Mouse (Mus musculus) lung, adult 2 months (tissue): ENCODE data around the gene Sec31b. TPM values are rescaled to one million over a fixed set of nuclear protein-coding genes. Genes with fewer than 3 reads are reported as not detected.

Experiments
- DNase-seq: peaks from one replicate; pipeline ENCODE4 v3.0.0; 2022
- H3K4me1 ChIP-seq: fragments of 200-500 bp; 2 replicates; pipeline ENCODE4 v1.6.1; 2011; ENCODE audit warnings: low read length; ENCODE audit not compliant: control insufficient read depth, insufficient read depth
- H3K4me3 ChIP-seq: fragments of 200-500 bp; replicated peaks from 2 replicates; pipeline ENCODE3; 2011; ENCODE audit warnings: low read depth, mild to moderate bottlenecking, control low read depth, low read length; ENCODE audit errors: extremely low read depth
- CTCF ChIP-seq: fragments of 200-500 bp; IDR thresholded peaks from 2 replicates; pipeline ENCODE4 v1.5.1; 2011; ENCODE audit warnings: mild to moderate bottlenecking, low read length, control low read depth; ENCODE audit not compliant: insufficient read depth
- POLR2A ChIP-seq: fragments of 200-500 bp; IDR thresholded peaks from 2 replicates; pipeline ENCODE4 v1.6.1; 2011; ENCODE audit warnings: low read depth, mild to moderate bottlenecking, control low read depth, low read length, borderline replicate concordance; ENCODE audit errors: extremely low read depth
- WGBS: fragments of 180-500 bp; shearing (Covaris S2); methylation state at CpG from one replicate; pipeline ENCODE4 v1.1.7; 2018; 5-methylcytosine and 5-hydroxymethylcytosine counted together
- polyA plus RNA-seq: library from polyadenylated mRNA; depleted of rRNA; stranded (reverse); fragments of >200 nt; gene quantifications from 2 replicates; pipeline ENCODE4 v1.2.3, GENCODE M21; 2012

The Sec31b gene
- polyA plus RNA-seq, 1 experiment: 3.6 TPM

DNA sequence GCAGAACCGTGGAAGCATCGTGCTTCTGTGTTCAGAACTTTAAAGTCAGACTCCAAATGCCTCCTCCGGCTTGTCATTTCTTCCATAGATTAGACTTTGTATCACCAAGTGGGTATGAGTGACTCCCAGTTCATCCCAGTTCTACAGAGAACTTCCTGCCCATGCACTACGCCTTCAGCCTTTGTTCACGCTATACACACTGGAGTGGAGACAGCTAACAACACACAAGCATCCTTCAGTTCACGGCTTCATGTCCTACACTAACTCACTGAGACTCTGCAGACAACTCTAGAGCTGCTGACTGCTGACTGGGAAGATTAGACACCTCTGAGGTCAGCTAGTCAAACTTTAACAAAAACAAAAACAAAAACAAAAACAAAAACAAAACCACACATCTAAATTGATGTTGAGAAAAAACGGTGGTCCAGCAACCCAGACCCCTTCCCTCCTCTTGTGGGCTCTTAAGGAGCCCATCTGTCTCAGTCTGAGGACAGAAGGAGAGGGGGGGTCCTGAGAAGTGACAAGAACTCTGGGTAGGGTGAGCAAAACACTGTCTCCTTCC lies 31.7 kb downstream of the Sec31b start:
- Histone ChIP-seq H3K4me3 (no peak overlapping the region), H3K4me1 (peaks cover 2% of the 10 kb centered on the region; the same call in 1 of the 2 replicates)
- WGBS: 43% methylated on average over 7 of the region's 7 CpGs
- TF ChIP-seq POLR2A: no peak
- DNase-seq: no peak

DNA sequence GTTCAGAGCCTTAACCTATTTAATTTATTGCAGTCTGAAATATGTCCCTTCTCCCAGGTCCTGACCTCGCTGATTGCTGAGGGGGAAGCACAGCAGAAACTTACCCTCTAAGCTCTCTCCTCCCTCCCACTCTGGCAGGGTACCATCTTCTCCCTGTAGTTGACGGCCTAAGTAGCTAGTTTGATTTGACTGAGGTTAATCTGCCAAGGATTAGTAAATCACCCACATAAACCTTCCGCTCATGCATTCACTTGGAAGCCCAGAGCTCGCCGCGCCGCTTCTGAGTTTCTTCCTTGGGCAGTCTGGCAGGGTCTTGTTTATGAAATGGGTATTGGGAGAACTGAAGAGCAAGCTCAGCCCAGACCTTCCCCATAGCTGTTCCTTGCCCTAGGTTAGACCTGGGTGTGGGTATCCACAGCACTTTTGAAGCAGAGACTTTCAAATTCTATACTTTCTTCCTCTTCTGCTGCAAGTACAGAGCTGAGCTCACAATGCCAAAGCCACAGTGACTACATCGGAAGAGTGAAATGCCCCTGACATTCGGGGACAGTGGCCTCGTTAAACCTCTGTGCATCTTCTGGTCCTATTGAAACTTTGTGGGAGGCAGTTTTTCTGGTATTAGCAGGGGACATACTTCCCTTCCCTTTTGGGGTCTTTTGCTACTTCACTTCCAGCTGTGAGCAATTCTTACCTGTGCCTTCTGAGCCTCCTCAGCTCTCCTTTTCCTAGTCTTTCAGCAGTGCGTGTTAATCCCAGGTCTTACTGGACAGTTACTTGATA lies 32.4 kb downstream of the Sec31b start:
- Histone ChIP-seq H3K4me3 (no peak overlapping the region), H3K4me1 (peaks cover 2% of the 10 kb centered on the region; the same call in 1 of the 2 replicates)
- TF ChIP-seq CTCF (no peak), POLR2A (no peak)
- WGBS: 45% methylated on average over 11 of the region's 11 CpGs
- DNase-seq: no peak

GRCm38 (mm10) chr19:44512601-44513000 lies 33.1 kb downstream of the Sec31b start:
- Histone ChIP-seq H3K4me3 (no peak overlapping the region), H3K4me1 (peaks cover 2% of the 10 kb centered on the region; the same call in 1 of the 2 replicates)
- DNase-seq: no peak
- 60% methylated on average over 5 of the region's 5 CpGs for WGBS
- TF ChIP-seq CTCF (no peak), POLR2A (no peak)

DNA sequence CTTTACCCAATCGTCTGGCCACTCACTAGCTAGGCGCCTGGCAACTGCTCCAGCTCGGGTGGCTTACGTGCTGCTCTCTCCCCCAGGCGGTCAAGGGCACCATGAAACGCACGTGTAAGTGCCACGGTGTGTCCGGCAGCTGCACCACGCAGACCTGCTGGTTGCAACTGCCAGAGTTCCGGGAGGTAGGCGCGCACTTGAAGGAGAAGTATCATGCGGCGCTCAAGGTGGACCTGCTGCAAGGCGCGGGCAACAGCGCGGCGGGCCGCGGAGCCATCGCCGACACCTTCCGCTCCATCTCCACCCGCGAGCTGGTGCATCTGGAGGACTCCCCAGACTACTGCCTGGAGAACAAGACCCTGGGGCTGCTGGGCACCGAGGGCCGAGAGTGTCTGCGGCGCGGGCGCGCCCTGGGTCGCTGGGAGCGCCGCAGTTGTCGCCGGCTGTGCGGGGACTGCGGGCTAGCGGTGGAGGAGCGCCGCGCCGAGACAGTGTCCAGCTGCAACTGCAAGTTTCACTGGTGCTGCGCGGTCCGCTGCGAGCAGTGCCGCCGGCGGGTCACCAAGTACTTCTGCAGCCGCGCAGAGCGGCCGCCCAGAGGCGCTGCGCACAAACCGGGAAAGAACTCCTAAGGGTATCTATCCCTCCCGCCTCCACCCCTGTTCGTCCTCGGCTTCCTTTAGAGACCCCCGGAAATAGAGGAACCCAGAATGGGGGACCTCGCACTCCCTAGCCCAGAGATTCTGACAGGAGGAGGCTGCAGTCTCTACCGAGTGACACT lies 34.0 kb downstream of the Sec31b start:
- no peak for TF ChIP-seq POLR2A
- TF ChIP-seq CTCF: no peak
- H3K4me3 ChIP-seq: no peak overlapping the region
- WGBS: 3% methylated on average over 66 of the region's 66 CpGs
- peaks cover 2% of the 10 kb centered on the region; the same call in 1 of the 2 replicates for H3K4me1 ChIP-seq
- no peak for DNase-seq

DNA sequence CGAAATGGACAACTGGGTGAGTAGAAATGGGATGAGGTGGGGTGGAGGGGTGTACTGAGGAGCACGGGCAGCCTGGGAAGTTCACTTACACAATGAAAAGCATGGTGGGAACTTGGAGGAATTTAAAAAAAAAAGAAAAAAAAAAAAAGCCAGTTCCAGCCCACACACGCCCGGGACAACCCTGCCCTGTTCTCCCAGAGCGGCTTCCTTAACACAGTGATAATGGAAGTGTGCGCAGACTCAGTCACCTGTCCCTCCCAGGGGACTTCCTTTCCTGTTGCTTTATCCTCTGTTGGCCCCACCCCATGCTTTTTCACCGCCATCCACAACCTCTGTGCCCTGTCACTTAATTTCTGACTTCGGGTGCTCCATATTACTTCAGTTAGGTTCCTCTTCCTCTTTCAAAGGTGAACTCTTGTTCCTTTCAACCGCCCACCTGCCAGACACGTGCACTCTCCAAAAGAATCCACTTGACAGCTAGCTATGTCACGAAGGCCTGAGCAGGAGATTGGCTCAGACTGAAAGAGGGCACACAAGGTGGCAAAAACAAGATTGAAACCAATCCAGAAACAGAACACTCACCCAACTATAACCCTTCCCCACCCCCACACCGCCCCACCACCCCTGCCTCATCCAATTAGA lies 35.0 kb downstream of the Sec31b start:
- no peak for TF ChIP-seq POLR2A
- peaks cover 2% of the 10 kb centered on the region; the same call in 1 of the 2 replicates for H3K4me1 ChIP-seq
- WGBS: 6% methylated on average over 12 of the region's 12 CpGs
- no peak for DNase-seq
- no peak overlapping the region for H3K4me3 ChIP-seq

- no peaks in the 10 kb centered on the region for H3K4me1 ChIP-seq
- no peak overlapping the region for H3K4me3 ChIP-seq
- 55% methylated on average over 4 of the region's 4 CpGs for WGBS
- no peak for DNase-seq
- no peak for TF ChIP-seq POLR2A
- TF ChIP-seq CTCF: no peak
Measured at GRCm38 (mm10) chr19:44502741-44503140, 42.9 kb downstream of the Sec31b start.

- WGBS: 76% methylated on average over 6 of the region's 6 CpGs
- no peak for TF ChIP-seq CTCF
- no peak for DNase-seq
- no peak overlapping the region for H3K4me3 ChIP-seq
- no peaks in the 10 kb centered on the region for H3K4me1 ChIP-seq
Measured at GRCm38 (mm10) chr19:44501925-44502324, 43.7 kb downstream of the Sec31b start.

DNA sequence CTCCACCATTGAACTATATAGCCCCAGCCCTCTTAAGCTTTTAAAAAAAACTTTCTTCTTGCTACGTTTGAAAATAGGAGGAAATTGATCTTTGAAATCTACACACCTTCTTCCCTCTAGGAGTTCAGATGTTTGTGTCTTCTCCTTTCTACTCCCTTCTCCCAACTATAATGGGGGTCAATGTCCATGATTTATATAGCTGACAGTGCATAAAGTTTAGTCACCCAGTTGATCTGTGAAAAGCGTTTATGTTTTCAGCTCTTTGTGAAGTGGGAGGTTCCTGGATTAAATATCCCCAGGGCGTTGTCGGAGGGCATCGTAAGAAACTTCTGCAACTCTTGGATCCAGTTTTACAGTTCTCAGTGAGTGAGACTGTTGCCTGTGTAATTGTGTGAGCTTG lies 45.4 kb downstream of the Sec31b start:
- no peak for TF ChIP-seq CTCF
- TF ChIP-seq POLR2A: no peak
- Histone ChIP-seq H3K4me1 (no peaks in the 10 kb centered on the region), H3K4me3 (no peak overlapping the region)
- 57% methylated on average over 5 of the region's 5 CpGs for WGBS
- no peak for DNase-seq

GRCm38 (mm10) chr19:44498936-44499335 lies 46.7 kb downstream of the Sec31b start:
- no peak for DNase-seq
- 56% methylated on average over 6 of the region's 6 CpGs for WGBS
- Histone ChIP-seq H3K4me1 (no peaks in the 10 kb centered on the region), H3K4me3 (no peak overlapping the region)
- no peak for TF ChIP-seq POLR2A
- TF ChIP-seq CTCF: no peak
